Mouse (Mus musculus) testis, adult 2 months (tissue): ENCODE results near the gene Sept10.

ENCODE experiments used
- CTCF ChIP-seq: fragments of 200-500 bp; IDR thresholded peaks from 2 replicates; pipeline ENCODE4 v1.5.1; 2012; ENCODE audit warnings: low read depth, mild to moderate bottlenecking, inconsistent platforms, low read length, moderate library complexity; ENCODE audit not compliant: control insufficient read depth, insufficient read depth, insufficient replicate concordance
- POLR2A ChIP-seq: fragments of 200-500 bp; IDR thresholded peaks from 2 replicates; pipeline ENCODE4 v1.6.1; 2012; ENCODE audit warnings: low read depth, mild to moderate bottlenecking, inconsistent platforms, low read length, moderate library complexity; ENCODE audit not compliant: control insufficient read depth

- TF ChIP-seq POLR2A: no peak
- no peak for TF ChIP-seq CTCF
Measured at GRCm38 (mm10) chr10:59115691-59116090, 106.0 kb downstream of the Sept10 start.
